Comparison of ENCODE assay signal across 8 mouse cellular contexts in genomic region chr17:69417724-69418373, GRCm38 (mm10). TPM values are rescaled to one million over a fixed set of nuclear protein-coding genes. Genes with fewer than 3 reads are reported as not detected.
DNase-seq lines count a peak whose midpoint lies in the region; ATAC-seq and TF ChIP-seq lines count a peak whose summit lies in the region.

No protein-coding gene starts in this region.

- no peak for TF ChIP-seq CTCF in lung, adult 2 months (IDR thresholded peaks at IDR 0.05; ENCODE audit: insufficient read depth, low read length)
- TF ChIP-seq CTCF in cortical plate, adult 2 months (IDR thresholded peaks at IDR 0.05; ENCODE audit: extremely low read depth, insufficient read depth, low read length): no peak

- no peaks in the 10 kb centered on the region for H3K27me3 ChIP-seq in intestine, embryonic 15.5 days (replicated peaks)
- H3K27me3 ChIP-seq in myocyte (ENCODE audit: control insufficient read depth, insufficient read depth, insufficient read length): no peaks in the 10 kb centered on the region

- peak overlapping the region; percentile 62 for H3K4me2 ChIP-seq in intestine, embryonic 15.5 days (replicated peaks)
- peak overlapping the region; percentile 83 for H3K4me2 ChIP-seq in myocyte (ENCODE audit: low read depth)

- WGBS in lung, adult 2 months: 2% methylated on average over 26 of the region's 26 CpGs
- WGBS in intestine, embryonic 15.5 days: 3% methylated on average over 26 of the region's 26 CpGs

- TF ChIP-seq POLR2A in lung, adult 2 months (IDR thresholded peaks at IDR 0.05; ENCODE audit: borderline replicate concordance, extremely low read depth, low read depth, low read length): no peak
- TF ChIP-seq POLR2A in cortical plate, adult 2 months (IDR thresholded peaks at IDR 0.05; ENCODE audit: extremely low read depth, insufficient read depth, low read length): no peak
- TF ChIP-seq POLR2A in myocyte (IDR thresholded peaks at IDR 0.05; ENCODE audit: insufficient read length, low read depth): no peak

- peak overlapping the region; percentile 82 for H3K4me3 ChIP-seq in lung, adult 2 months (replicated peaks; ENCODE audit: extremely low read depth, low read depth, low read length)
- peak overlapping the region; percentile 84 for H3K4me3 ChIP-seq in cortical plate, adult 2 months (ENCODE audit: insufficient read depth, low read length)
- H3K4me3 ChIP-seq in intestine, embryonic 15.5 days (replicated peaks): peak overlapping the region; percentile 76
- peak overlapping the region; percentile 84 for H3K4me3 ChIP-seq in myocyte

- H3ac ChIP-seq in myocyte (ENCODE audit: control insufficient read depth, insufficient read length): peak overlapping the region; percentile 30

- peak; percentile 76 for ATAC-seq in intestine, embryonic 15.5 days

- peak overlapping the region; percentile 91 for H3K9ac ChIP-seq in intestine, embryonic 15.5 days

- peak overlapping the region; percentile 99 for H3K27ac ChIP-seq in cortical plate, adult 2 months (ENCODE audit: insufficient read depth, low read length)
- peak overlapping the region; percentile 99 for H3K27ac ChIP-seq in intestine, embryonic 15.5 days

- peaks cover 10% of the 10 kb centered on the region for H3K79me2 ChIP-seq in myocyte (ENCODE audit: control insufficient read depth, insufficient read depth)

- H3K9me3 ChIP-seq in intestine, embryonic 15.5 days: no peaks in the 10 kb centered on the region

- peaks cover 3% of the 10 kb centered on the region; the same call in 1 of the 2 replicates for H3K4me1 ChIP-seq in lung, adult 2 months (ENCODE audit: control insufficient read depth, insufficient read depth, low read length)
- H3K4me1 ChIP-seq in cortical plate, adult 2 months (ENCODE audit: control insufficient read depth, insufficient read depth, low read length): no peaks in the 10 kb centered on the region; the same call in 1 of the 2 replicates
- no peaks in the 10 kb centered on the region for H3K4me1 ChIP-seq in intestine, embryonic 15.5 days (replicated peaks)

- DNase-seq in lung, adult 2 months: no peak
- no peak for DNase-seq in lung, postnatal 14 days
- no peak for DNase-seq in MN1 (ENCODE audit: low spot score)
- DNase-seq in thymus, postnatal 36 days: no peak
- DNase-seq in adrenal gland, adult (ENCODE audit: inconsistent age in 2 of 2, low spot score in 1 of 2): no peak

- H3K36me3 ChIP-seq in intestine, embryonic 15.5 days: no peaks in the 10 kb centered on the region
- no peaks in the 10 kb centered on the region for H3K36me3 ChIP-seq in myocyte (ENCODE audit: control insufficient read depth, insufficient read depth)

TF ChIP-seq in myocyte, 11 proteins besides CTCF, POLR2A, EP300 and RAD21:
- TF ChIP-seq CEBPB (IDR thresholded peaks at IDR 0.05; ENCODE audit: insufficient read depth, poor library complexity, severe bottlenecking) (no peak), TCF3 (IDR thresholded peaks at IDR 0.05; ENCODE audit: insufficient read length, low read depth) (no peak), MAX (IDR thresholded peaks at IDR 0.05; ENCODE audit: low read depth) (no peak), MYOD1 (IDR thresholded peaks at IDR 0.05; ENCODE audit: control insufficient read depth in 1 of 3, insufficient read length in 2 of 3, low read depth in 2 of 3) (peak in 1 of 3 experiments; percentile 41), E2F4 (IDR thresholded peaks at IDR 0.05; ENCODE audit: insufficient read depth) (no peak), REST (IDR thresholded peaks at IDR 0.05; ENCODE audit: insufficient read depth, insufficient read length) (no peak), TCF12 (IDR thresholded peaks at IDR 0.05; ENCODE audit: insufficient read depth, poor library complexity, severe bottlenecking) (no peak), USF1 (IDR thresholded peaks at IDR 0.05; ENCODE audit: low read depth) (no peak), POLR2AphosphoS2 (IDR thresholded peaks at IDR 0.05; ENCODE audit: insufficient read length, low read depth) (no peak), MYOG (IDR thresholded peaks at IDR 0.05; ENCODE audit: control insufficient read depth in 1 of 3, insufficient read depth in 1 of 3, insufficient read length in 2 of 3, low read depth in 2 of 3) (peak in 1 of 3 experiments; percentile 55), SRF (IDR thresholded peaks at IDR 0.05; ENCODE audit: control insufficient read depth, insufficient read length, low read depth) (no peak)

RNA-seq across cellular contexts. Expression of gene Akain1, which starts 21.3 kb away (rescaled TPM):
- not detected in 2 replicates for polyA plus RNA-seq in lung, adult 2 months (2012; rRNA removed)
- polyA plus RNA-seq in cortical plate, adult 2 months (2012; rRNA removed): 5.6 and 6.8 TPM in 2 replicates
- 0.09 TPM in 1 of 2 replicates, not detected in the other for polyA plus RNA-seq in intestine, embryonic 15.5 days (2015; fragmentation: Nextera tagmentation; extraction: Ambion mirVana)
- polyA plus RNA-seq in myocyte (2012; fragmentation: generic; extraction: Trizol): not detected

RNA-seq across cellular contexts. Expression of gene Zbtb14, which starts 35.0 kb away (rescaled TPM):
- polyA plus RNA-seq in lung, adult 2 months (2012; rRNA removed): 4.8 and 7.4 TPM in 2 replicates
- polyA plus RNA-seq in cortical plate, adult 2 months (2012; rRNA removed): 16.4 and 16.7 TPM in 2 replicates
- 17.3 and 17.7 TPM in 2 replicates for polyA plus RNA-seq in intestine, embryonic 15.5 days (2015; fragmentation: Nextera tagmentation; extraction: Ambion mirVana)
- polyA plus RNA-seq in myocyte (2012; fragmentation: generic; extraction: Trizol): 3.8 TPM
